Mouse (Mus musculus): ENCODE data around the gene Cd86.
A peak's percentile ranks its signal among the peaks of the same experiment; 100 is the strongest.

Gene Cd86

GRCm38 (mm10) chr16:36598265-36598664 lies 67.6 kb downstream of the Cd86 start:
- no peak for DNase-seq (ENCODE audit: low spot score in 2 of 2)

GRCm38 (mm10) chr16:36596671-36597410 lies 69.0 kb downstream of the Cd86 start:
- DNase-seq (ENCODE audit: low spot score in 2 of 2): no peak

- no peak for DNase-seq (ENCODE audit: low spot score in 2 of 2)
Observed at GRCm38 (mm10) chr16:36589898-36590297, 76.0 kb downstream of the Cd86 start.

GRCm38 (mm10) chr16:36587971-36588370 lies 77.9 kb downstream of the Cd86 start:
- DNase-seq (ENCODE audit: low spot score in 2 of 2): no peak

GRCm38 (mm10) chr16:36582073-36582472 lies 83.8 kb downstream of the Cd86 start:
- no peak for DNase-seq (ENCODE audit: low spot score in 2 of 2)

- DNase-seq (ENCODE audit: low spot score in 2 of 2): peak in 1 of 2 experiments; percentile 11
Observed at GRCm38 (mm10) chr16:36571942-36572341, 93.9 kb downstream of the Cd86 start.

GRCm38 (mm10) chr16:36561386-36562338 lies 104.2 kb downstream of the Cd86 start, which contains the start of gene Casr:
TSS of gene Casr (minus strand) at chr16:36562141.
- no peak for DNase-seq (ENCODE audit: low spot score in 2 of 2)

- no peak for DNase-seq (ENCODE audit: low spot score in 2 of 2)
Observed at GRCm38 (mm10) chr16:36559573-36559972, 106.3 kb downstream of the Cd86 start.

GRCm38 (mm10) chr16:36555672-36556165 lies 110.2 kb downstream of the Cd86 start:
- no peak for DNase-seq (ENCODE audit: low spot score in 2 of 2)
